Mouse (Mus musculus): ENCODE data around the gene Arrdc3.

- TF ChIP-seq CTCF (IDR thresholded peaks at IDR 0.05; ENCODE audit: borderline replicate concordance, insufficient read depth, low read depth, low read length) (no peak), POLR2A (IDR thresholded peaks at IDR 0.05; ENCODE audit: borderline replicate concordance, insufficient read depth, low read length) (no peak)
Measured at GRCm38 (mm10) chr13:80913361-80913760, 30.2 kb downstream of the Arrdc3 start.
